Mouse (Mus musculus): ENCODE data around the gene Armh2. TPM values are rescaled to one million over a fixed set of nuclear protein-coding genes. Genes with fewer than 3 reads are reported as not detected.
A peak's percentile ranks its signal among the peaks of the same experiment; 100 is the strongest.

Gene Armh2
- total and polyA plus RNA-seq, 3 experiments, result 0.19 TPM; not detected in 2

DNA sequence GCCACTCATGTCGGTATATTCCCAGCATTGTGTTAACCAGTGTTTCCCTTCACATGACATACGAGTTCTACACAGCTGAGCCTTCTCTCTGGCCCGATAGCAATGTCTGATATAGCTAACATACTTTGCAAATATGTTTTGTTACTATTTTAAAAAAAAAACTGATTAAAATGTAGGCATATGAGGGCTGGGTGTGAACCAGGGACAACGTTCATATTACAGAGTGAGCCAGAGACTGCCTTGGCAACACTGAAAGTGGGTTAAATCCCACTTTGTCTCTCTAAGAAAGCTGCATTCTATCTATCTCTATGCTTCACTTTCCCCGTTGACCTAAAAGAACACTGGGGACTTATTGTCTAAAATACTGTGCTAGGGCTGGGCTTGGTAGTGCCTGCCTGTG lies 11.9 kb upstream of the Armh2 start:
- Histone ChIP-seq H3K4me1 (ENCODE audit: control insufficient read depth in 1 of 2, insufficient read depth in 2 of 2, low read length in 2 of 2) (no peaks in the 10 kb centered on the region), H3K9ac (ENCODE audit: control insufficient read depth, low read depth, low read length, poor library complexity, severe bottlenecking) (no peak overlapping the region), H3K36me3 (ENCODE audit: control insufficient read depth in 1 of 2, insufficient read depth in 2 of 2, low read length in 2 of 2) (no peaks in the 10 kb centered on the region), H3K9me3 (replicated peaks; ENCODE audit: insufficient read depth, low read length) (no peaks in the 10 kb centered on the region), H3K4me3 (ENCODE audit: control insufficient read depth in 1 of 2, insufficient read depth in 1 of 2, low read depth in 2 of 2, low read length in 2 of 2) (no peak overlapping the region), H3K27me3 (ENCODE audit: control insufficient read depth in 1 of 2, insufficient read depth in 2 of 2, low read length in 2 of 2) (no peaks in the 10 kb centered on the region), H3K27ac (ENCODE audit: control insufficient read depth, low read depth, low read length) (no peak overlapping the region), H3K79me2 (ENCODE audit: control insufficient read depth, insufficient read depth, low read length, poor library complexity) (no peaks in the 10 kb centered on the region)
- DNase-seq (ENCODE audit: low read depth, low spot score), result no peak
- no peak for TF ChIP-seq POLR2AphosphoS2 (IDR thresholded peaks at IDR 0.05; ENCODE audit: low read length)
- no peak for TF ChIP-seq ZMIZ1 (IDR thresholded peaks at IDR 0.05; ENCODE audit: low read depth, low read length)

DNA sequence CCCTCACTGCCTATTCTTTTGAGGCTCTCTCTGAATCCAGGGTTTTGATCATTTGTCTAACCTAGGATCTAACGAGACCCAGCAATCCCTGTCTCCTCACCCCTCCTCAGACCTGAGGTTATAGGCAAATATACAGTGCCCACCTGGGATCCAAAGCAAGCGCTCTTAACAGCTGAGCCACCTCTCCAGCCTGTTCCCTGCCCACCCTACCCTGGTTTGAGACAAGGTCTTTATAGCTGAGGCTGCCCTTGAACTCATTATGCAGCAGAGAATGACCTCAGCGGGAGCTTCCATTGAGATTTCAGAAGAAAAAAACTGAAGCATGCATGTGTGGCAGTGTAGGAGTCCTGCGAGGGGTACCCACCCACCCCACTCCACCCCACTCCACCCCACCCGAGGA lies 6.5 kb upstream of the Armh2 start:
- Histone ChIP-seq H3K36me3 (ENCODE audit: control insufficient read depth in 1 of 2, insufficient read depth in 2 of 2, low read length in 2 of 2) (peaks cover 0 to 3% of the 10 kb centered on the region in 2 experiments; a peak in 2 of 4 replicates), H3K27ac (ENCODE audit: control insufficient read depth, low read depth, low read length) (no peak overlapping the region)

DNA sequence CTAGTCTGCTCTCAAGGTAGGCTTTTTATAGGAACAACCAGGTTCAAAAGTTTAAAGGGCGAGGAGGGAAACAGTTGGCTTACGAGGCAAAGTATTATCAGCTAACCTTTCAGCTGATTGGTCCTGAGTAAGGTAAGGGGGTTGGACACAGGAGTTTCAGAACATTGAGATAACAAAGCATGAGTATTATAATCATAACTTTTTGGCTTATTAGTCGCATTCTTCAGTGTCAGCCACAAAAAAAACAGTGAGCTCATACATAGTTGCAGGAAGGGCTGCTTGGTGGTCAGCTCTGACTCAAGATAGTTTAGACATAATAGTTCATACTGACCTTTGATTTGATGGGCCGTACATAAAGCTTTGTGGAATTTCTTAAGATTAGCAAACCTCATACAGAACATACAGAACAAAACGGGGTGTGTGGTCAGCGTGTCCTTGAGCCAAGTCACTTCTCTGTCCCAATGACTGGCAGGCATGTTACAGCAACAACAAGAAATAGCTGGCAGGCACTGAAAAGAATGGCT lies 5.4 kb upstream of the Armh2 start:
- Histone ChIP-seq H3K36me3 (ENCODE audit: control insufficient read depth in 1 of 2, insufficient read depth in 2 of 2, low read length in 2 of 2) (peaks cover 0 to 3% of the 10 kb centered on the region in 2 experiments; a peak in 2 of 4 replicates), H3K79me2 (ENCODE audit: control insufficient read depth, insufficient read depth, low read length, poor library complexity) (no peaks in the 10 kb centered on the region), H3K4me1 (ENCODE audit: control insufficient read depth in 1 of 2, insufficient read depth in 2 of 2, low read length in 2 of 2) (peaks cover 0 to 3% of the 10 kb centered on the region in 2 experiments; a peak in 1 of 4 replicates), H3K4me3 (ENCODE audit: control insufficient read depth in 1 of 2, insufficient read depth in 1 of 2, low read depth in 2 of 2, low read length in 2 of 2) (no peak overlapping the region), H3K9ac (ENCODE audit: control insufficient read depth, low read depth, low read length, poor library complexity, severe bottlenecking) (no peak overlapping the region), H3K27ac (ENCODE audit: control insufficient read depth, low read depth, low read length) (no peak overlapping the region), H3K27me3 (ENCODE audit: control insufficient read depth in 1 of 2, insufficient read depth in 2 of 2, low read length in 2 of 2) (no peaks in the 10 kb centered on the region), H3K9me3 (replicated peaks; ENCODE audit: insufficient read depth, low read length) (no peaks in the 10 kb centered on the region)
- no peak for TF ChIP-seq MYC (IDR thresholded peaks at IDR 0.05; ENCODE audit: low read depth, low read length)
- no peak for TF ChIP-seq POLR2AphosphoS2 (IDR thresholded peaks at IDR 0.05; ENCODE audit: low read length)
- 0 out of 2 replicates have a peak, but pooled peaks have one; percentile 2 for TF ChIP-seq GATA1 (IDR thresholded peaks at IDR 0.05; ENCODE audit: low read depth, low read length)
- no peak for TF ChIP-seq POLR2AphosphoS5 (IDR thresholded peaks at IDR 0.05; ENCODE audit: borderline replicate concordance, low read depth, low read length)
- no peak for TF ChIP-seq MEF2A (IDR thresholded peaks at IDR 0.05; ENCODE audit: extremely low read depth, insufficient replicate concordance, low read depth, low read length, poor library complexity, severe bottlenecking)
- no peak for TF ChIP-seq ELF1 (IDR thresholded peaks at IDR 0.05; ENCODE audit: low read depth, low read length)
- DNase-seq (ENCODE audit: low read depth, low spot score), result peak; percentile 43

More for the DNA sequence above, 6.5 kb upstream of the Armh2 start:
- Histone ChIP-seq H3K79me2 (ENCODE audit: control insufficient read depth, insufficient read depth, low read length, poor library complexity) (no peaks in the 10 kb centered on the region), H3K27me3 (ENCODE audit: control insufficient read depth in 1 of 2, insufficient read depth in 2 of 2, low read length in 2 of 2) (no peaks in the 10 kb centered on the region), H3K4me3 (ENCODE audit: control insufficient read depth in 1 of 2, insufficient read depth in 1 of 2, low read depth in 2 of 2, low read length in 2 of 2) (no peak overlapping the region), H3K9me3 (replicated peaks; ENCODE audit: insufficient read depth, low read length) (no peaks in the 10 kb centered on the region), H3K9ac (ENCODE audit: control insufficient read depth, low read depth, low read length, poor library complexity, severe bottlenecking) (no peak overlapping the region), H3K4me1 (ENCODE audit: control insufficient read depth in 1 of 2, insufficient read depth in 2 of 2, low read length in 2 of 2) (peaks cover 0 to 3% of the 10 kb centered on the region in 2 experiments; a peak in 1 of 4 replicates)
- no peak for DNase-seq (ENCODE audit: low read depth, low spot score)
- TF ChIP-seq ZKSCAN1 (IDR thresholded peaks at IDR 0.05; ENCODE audit: low read depth, low read length), result no peak
- TF ChIP-seq USF1 (IDR thresholded peaks at IDR 0.05; ENCODE audit: low read depth, low read length), result no peak
- TF ChIP-seq MAX (IDR thresholded peaks at IDR 0.05; ENCODE audit: low read length), result no peak
- TF ChIP-seq ZNF384 (IDR thresholded peaks at IDR 0.05; ENCODE audit: low read depth, low read length), result no peak
- no peak for TF ChIP-seq HCFC1 (IDR thresholded peaks at IDR 0.05; ENCODE audit: low read depth, low read length)
- no peak for TF ChIP-seq TCF12 (IDR thresholded peaks at IDR 0.05; ENCODE audit: low read depth, low read length)
- no peak for TF ChIP-seq MEF2A (IDR thresholded peaks at IDR 0.05; ENCODE audit: extremely low read depth, insufficient replicate concordance, low read depth, low read length, poor library complexity, severe bottlenecking)
- no peak for TF ChIP-seq UBTF (IDR thresholded peaks at IDR 0.05; ENCODE audit: borderline replicate concordance, insufficient read depth, low read depth, low read length)
- TF ChIP-seq ZC3H11A (IDR thresholded peaks at IDR 0.05; ENCODE audit: low read depth, low read length), result no peak
- TF ChIP-seq CHD1 (IDR thresholded peaks at IDR 0.05; ENCODE audit: low read depth, low read length), result no peak
- no peak for TF ChIP-seq MAFK (IDR thresholded peaks at IDR 0.05; ENCODE audit: borderline replicate concordance, low read depth, low read length)
- no peak for TF ChIP-seq KAT2A (conservative IDR thresholded peaks at IDR 0.05; ENCODE audit: low read depth, low read length)
- TF ChIP-seq CHD2 (IDR thresholded peaks at IDR 0.05; ENCODE audit: low read length), result no peak
- no peak for TF ChIP-seq GABPA (IDR thresholded peaks at IDR 0.05; ENCODE audit: low read depth, low read length)
- no peak for TF ChIP-seq SIN3A (IDR thresholded peaks at IDR 0.05; ENCODE audit: low read length)
